Mouse (Mus musculus) liver, embryonic 13.5 days (tissue): ENCODE data around the gene Vps37d. TPM values are rescaled to one million over a fixed set of nuclear protein-coding genes. Genes with fewer than 3 reads are reported as not detected.

Source experiments
- ATAC-seq: fragments of 200-750 bp; cut with Nextera tagmentation; 2 replicates; pipeline ENCODE4 v1.8.0; 2017; ENCODE audit warnings: low read depth, mild to moderate bottlenecking, moderate number of reproducible peaks, moderate library complexity
- DNase-seq: peaks from one replicate; pipeline ENCODE4 v3.0.0; 2022
- H3K27ac ChIP-seq: fragments of 300-500 bp; sonication (generic); 2 replicates; pipeline ENCODE4 v1.5.1; 2015; ENCODE audit warnings: moderate library complexity, mild to moderate bottlenecking, inconsistent platforms
- H3K27me3 ChIP-seq: fragments of 300-500 bp; sonication (generic); 2 replicates; pipeline ENCODE4 v1.6.1; 2015; ENCODE audit warnings: mild to moderate bottlenecking, inconsistent platforms
- H3K36me3 ChIP-seq: fragments of 300-500 bp; sonication (generic); 2 replicates; pipeline ENCODE4 v1.6.1; 2015; ENCODE audit warnings: mild to moderate bottlenecking, inconsistent platforms
- H3K4me1 ChIP-seq: fragments of 300-500 bp; sonication (generic); replicated peaks from 2 replicates; pipeline ENCODE4 v1.6.1; 2015; ENCODE audit warnings: inconsistent platforms
- H3K4me2 ChIP-seq: fragments of 300-500 bp; sonication (generic); 2 replicates; pipeline ENCODE4 v1.6.1; 2015; ENCODE audit warnings: inconsistent platforms, mild to moderate bottlenecking, moderate library complexity
- H3K4me3 ChIP-seq: fragments of 300-500 bp; sonication (generic); replicated peaks from 2 replicates; pipeline ENCODE4 v1.5.1; 2015; ENCODE audit warnings: mild to moderate bottlenecking, inconsistent platforms
- H3K9ac ChIP-seq: fragments of 300-500 bp; sonication (generic); 2 replicates; pipeline ENCODE4 v1.6.1; 2015; ENCODE audit warnings: mild to moderate bottlenecking, inconsistent platforms
- H3K9me3 ChIP-seq: fragments of 300-500 bp; sonication (generic); replicated peaks from 2 replicates; pipeline ENCODE4 v1.6.1; 2016; ENCODE audit warnings: inconsistent platforms
- WGBS: fragments of 180-500 bp; shearing (Covaris S2); methylation state at CpG from one replicate; pipeline ENCODE4 v1.1.7; 2015; ENCODE audit not compliant: insufficient replicate concordance; 5-methylcytosine and 5-hydroxymethylcytosine counted together
- polyA plus RNA-seq: library from polyadenylated mRNA; unstranded; fragments of >200 nt; fragmentation: Nextera tagmentation; extraction: Ambion mirVana; gene quantifications from 2 replicates; pipeline ENCODE4 v1.2.1, GENCODE M21; 2015

Vps37d gene
- polyA plus RNA-seq, 1 experiment from 2014 or later: 0.47 TPM

DNA sequence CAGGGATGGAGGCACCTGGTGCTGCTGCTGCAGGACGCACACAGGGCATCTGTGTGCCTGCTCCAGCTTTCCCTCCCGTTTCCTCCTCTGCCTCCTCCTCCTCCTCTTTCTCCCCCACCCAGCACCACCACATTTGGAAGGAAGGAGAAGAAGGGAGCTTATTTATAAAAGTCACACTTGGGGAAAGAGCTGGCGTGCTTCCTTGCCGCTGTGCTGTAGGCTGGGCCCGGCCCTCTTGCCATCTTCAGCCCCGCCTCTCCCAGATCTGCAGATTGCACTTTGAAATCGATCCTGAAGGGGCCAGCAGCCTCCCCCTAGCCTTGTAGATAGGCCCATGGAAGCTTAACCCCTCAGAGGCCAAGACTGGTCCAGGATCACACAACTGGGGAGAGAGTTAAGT, 52.2 kb downstream of the Vps37d start:
- WGBS: 35% methylated on average over 7 of the region's 7 CpGs
- DNase-seq (no peak), ATAC-seq (no peak)
- H3K9ac ChIP-seq: no peak overlapping the region
- no peak overlapping the region for H3K27ac ChIP-seq
- no peak overlapping the region for H3K4me3 ChIP-seq
- peaks cover 29% of the 10 kb centered on the region for H3K27me3 ChIP-seq
- H3K9me3 ChIP-seq: no peaks in the 10 kb centered on the region
- no peak overlapping the region for H3K4me2 ChIP-seq
- H3K4me1 ChIP-seq: peaks cover 50% of the 10 kb centered on the region
- no peaks in the 10 kb centered on the region for H3K36me3 ChIP-seq

DNA sequence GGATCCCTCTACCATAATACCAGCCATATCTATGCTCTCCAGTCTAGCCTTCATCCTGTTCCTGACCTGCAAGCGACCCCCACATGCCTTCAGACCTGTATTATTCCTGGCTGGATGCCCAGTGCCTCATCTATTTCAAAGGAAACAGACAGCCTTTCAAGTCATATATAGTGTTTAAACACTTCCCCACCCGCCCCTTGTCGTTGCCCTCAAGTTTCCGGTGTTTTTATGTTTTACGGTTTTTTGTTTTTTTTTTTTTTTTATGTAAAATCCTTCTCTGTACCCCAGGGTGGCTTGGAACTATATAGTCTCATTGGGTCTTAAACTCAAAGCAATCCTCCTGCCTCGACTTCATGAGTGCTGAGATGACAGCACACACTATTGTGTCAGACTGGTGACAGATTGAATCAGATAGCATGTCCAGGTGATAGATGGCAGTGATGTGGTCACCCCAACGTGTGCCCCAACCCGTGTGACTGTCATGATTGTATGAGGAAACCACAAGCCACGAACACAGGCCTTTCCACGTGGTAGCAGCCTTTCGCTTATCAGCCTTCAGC, 53.3 kb downstream of the Vps37d start:
- Histone ChIP-seq H3K4me2 (peak overlapping the region; percentile 86), H3K27me3 (peaks cover 29% of the 10 kb centered on the region), H3K36me3 (no peaks in the 10 kb centered on the region), H3K27ac (no peak overlapping the region), H3K9me3 (no peaks in the 10 kb centered on the region), H3K4me1 (peaks cover 48% of the 10 kb centered on the region), H3K9ac (no peak overlapping the region), H3K4me3 (peak overlapping the region; percentile 64; the same call in 1 of the 2 replicates)
- ATAC-seq (no peak), DNase-seq (no peak)
- 17% methylated on average over 11 of the region's 11 CpGs for WGBS

DNA sequence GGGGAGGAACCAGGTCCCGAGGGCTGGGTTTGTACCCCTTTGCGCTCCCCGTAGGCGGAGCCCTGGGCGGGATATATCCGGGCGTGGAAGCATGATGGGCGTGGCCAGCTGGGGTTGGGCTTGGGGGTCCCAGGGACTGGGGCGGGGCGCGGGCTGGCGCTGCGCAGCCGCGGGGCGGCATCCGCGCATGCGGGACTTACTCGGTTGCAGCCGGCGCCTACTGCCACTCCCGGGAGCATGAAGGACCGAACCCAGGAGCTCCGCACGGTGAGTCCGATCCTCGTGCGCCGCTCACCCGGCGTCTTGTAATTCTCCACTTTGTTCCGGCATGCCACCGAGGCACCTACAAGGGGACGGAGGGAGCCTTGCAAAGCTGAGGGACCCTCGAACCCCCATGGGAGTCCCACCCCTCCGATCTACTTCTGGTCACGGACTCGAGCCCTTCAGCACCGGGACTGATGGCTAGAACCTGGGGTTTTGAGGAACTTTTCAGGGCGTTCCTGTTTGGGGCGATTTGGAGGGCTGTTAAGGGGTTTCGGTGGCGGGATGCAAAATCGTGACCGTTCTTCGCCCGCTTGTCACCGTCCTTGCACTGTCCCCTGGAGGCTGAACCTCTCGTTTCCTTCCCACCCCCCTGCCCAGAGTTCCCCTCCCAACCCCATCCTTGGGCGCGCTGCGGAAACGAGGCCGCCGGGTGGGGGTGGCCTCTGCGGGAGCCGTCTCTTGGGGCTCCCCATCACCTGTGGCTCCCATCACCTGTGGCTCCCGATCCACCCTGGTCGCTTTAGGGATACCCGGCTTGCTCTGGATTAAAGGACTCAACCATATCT, 54.5 kb downstream of the Vps37d start, which contains the start of gene Stx1a:
TSS of gene Stx1a (plus strand) at position 139 of the 830 bp plus-strand sequence.
- peaks cover 29% of the 10 kb centered on the region for H3K27me3 ChIP-seq
- peak; percentile 84 for DNase-seq
- ATAC-seq: peak; percentile 88
- H3K4me2 ChIP-seq: peak within 1 kb of the TSS; percentile 86
- no peaks in the 10 kb centered on the region for H3K9me3 ChIP-seq
- peaks cover 37% of the 10 kb centered on the region for H3K4me1 ChIP-seq
- H3K9ac ChIP-seq: peak within 1 kb of the TSS; percentile 64
- WGBS: under 1% methylated on average over 60 of the region's 61 CpGs
- H3K4me3 ChIP-seq: peak within 1 kb of the TSS; percentile 64
- no peak within 1 kb of the TSS for H3K27ac ChIP-seq
- no peaks in the 10 kb centered on the region for H3K36me3 ChIP-seq

Other genes starting within 250 kb of the Vps37d start
- not detected in 2 replicates for gene Tmem270, start 171.5 kb downstream of the Vps37d start, polyA plus RNA-seq
- 246 and 259 TPM in 2 replicates for gene Cldn13, start 162.7 kb downstream of the Vps37d start, polyA plus RNA-seq
- 10.6 and 12.2 TPM in 2 replicates for gene Mettl27, start 145.9 kb downstream of the Vps37d start, polyA plus RNA-seq
- 0.15 and 0.32 TPM in 2 replicates for gene Cldn4, start 131.3 kb downstream of the Vps37d start, polyA plus RNA-seq
- gene Cldn3, start 92.1 kb downstream of the Vps37d start, polyA plus RNA-seq: 0.38 and 0.74 TPM in 2 replicates
- 37.0 and 37.3 TPM in 2 replicates for gene Abhd11, start 69.1 kb downstream of the Vps37d start, polyA plus RNA-seq
- gene Stx1a, start 54.8 kb downstream of the Vps37d start, polyA plus RNA-seq: 1.3 and 1.5 TPM in 2 replicates
- 15.2 and 16.5 TPM in 2 replicates for gene Dnajc30, start 14.1 kb downstream of the Vps37d start, polyA plus RNA-seq
- 82.4 and 92.4 TPM in 2 replicates for gene Bud23, start 13.3 kb downstream of the Vps37d start, polyA plus RNA-seq
- gene Mlxipl, start 11.6 kb upstream of the Vps37d start, polyA plus RNA-seq: 8.5 and 9.5 TPM in 2 replicates
- 13.1 and 13.6 TPM in 2 replicates for gene Tbl2, start 71.4 kb upstream of the Vps37d start, polyA plus RNA-seq
- gene Bcl7b, start 90.0 kb upstream of the Vps37d start, polyA plus RNA-seq: 34.5 and 41.1 TPM in 2 replicates
- 21.4 and 23.8 TPM in 2 replicates for gene Baz1b, start 109.0 kb upstream of the Vps37d start, polyA plus RNA-seq
- gene Fzd9, start 173.0 kb upstream of the Vps37d start, polyA plus RNA-seq: 0.43 and 0.59 TPM in 2 replicates